Mouse (Mus musculus) kidney, adult 8-10 months (tissue): ENCODE measurements around the gene Tnfsf9.

Source experiments
- DNase-seq, 2 experiments: peaks; one replicate each; pipeline ENCODE4 v3.0.0; 2022

The Tnfsf9 gene

DNA sequence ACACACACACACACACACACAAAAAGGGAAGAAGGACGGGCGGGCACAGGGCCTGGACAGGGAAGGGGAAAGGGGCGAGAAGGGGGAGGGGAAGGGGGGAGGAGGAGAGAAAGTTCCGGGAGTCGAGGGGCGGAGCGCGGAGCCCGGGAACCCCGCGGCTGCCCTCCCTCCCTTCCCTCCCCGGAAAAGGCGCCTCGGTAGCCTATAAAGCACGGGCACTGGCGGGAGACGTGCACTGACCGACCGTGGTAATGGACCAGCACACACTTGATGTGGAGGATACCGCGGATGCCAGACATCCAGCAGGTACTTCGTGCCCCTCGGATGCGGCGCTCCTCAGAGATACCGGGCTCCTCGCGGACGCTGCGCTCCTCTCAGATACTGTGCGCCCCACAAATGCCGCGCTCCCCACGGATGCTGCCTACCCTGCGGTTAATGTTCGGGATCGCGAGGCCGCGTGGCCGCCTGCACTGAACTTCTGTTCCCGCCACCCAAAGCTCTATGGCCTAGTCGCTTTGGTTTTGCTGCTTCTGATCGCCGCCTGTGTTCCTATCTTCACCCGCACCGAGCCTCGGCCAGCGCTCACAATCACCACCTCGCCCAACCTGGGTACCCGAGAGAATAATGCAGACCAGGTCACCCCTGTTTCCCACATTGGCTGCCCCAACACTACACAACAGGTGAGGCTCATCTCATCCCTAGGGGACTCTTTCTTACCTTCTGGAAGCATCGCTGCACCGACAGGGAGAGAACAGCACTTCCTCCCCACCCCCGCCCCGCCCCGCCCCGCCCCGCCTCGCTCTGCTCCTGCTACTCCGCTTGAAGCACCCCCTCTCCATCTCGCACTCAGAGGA is at the start of gene Tnfsf9:
Tnfsf9 (plus strand) TSS at position 145 of the 854 bp plus-strand sequence.
- DNase-seq: no peak

DNA sequence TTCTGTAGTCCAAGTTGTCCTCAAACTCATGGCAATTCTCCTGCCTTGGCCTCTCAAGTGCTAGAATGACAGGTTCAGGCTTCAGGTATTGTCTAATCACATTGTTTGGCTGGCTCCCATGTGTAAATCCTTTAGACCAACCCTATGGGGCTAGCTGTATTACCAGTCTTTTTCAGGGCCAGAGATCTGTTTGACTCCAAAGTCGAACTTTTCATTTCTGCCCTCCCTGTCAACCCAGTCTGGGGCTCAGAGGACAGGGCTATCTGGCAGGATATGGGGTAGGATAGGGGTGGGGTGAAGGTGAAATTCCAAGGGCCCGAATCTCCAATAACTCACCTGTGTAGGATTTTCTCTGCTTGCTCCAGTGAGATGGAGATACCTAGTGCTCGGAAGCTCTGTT is 48.9 kb upstream of the Tnfsf9 start:
- no peak for DNase-seq

DNA sequence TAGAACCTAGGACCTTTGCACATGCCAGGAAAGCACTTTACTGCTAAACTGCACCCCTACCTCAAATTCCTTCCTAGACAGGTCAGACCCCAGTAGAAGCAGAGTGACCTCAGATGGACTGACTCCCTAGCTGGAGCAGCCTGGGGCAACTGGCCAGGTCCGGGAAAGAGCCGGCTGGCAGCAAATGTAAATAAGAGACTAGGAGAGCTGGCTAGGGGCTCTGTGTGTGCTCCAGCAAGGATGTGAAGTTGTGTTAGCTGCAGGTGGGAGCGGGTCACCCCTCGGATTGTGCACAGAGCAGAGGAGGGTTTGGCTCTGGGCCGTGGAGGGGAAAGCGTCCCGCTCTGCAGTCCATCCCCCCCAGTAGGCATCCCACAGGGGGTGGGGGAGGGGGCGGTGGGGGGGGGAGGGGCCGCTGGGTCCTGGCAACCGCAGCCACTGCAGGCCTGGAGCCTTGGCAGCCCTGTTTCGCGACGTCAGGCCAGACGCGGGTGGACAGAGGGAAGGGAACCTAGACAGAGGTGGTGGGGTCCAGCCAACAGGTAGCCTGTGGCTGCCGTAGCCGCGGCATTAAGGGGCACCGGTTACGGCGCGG is 46.1 kb upstream of the Tnfsf9 start, which contains the start of gene Crb3:
Crb3 (plus strand) TSS at position 215 of the 595 bp plus-strand sequence.
- peak; percentile 41 to 43 for DNase-seq

DNA sequence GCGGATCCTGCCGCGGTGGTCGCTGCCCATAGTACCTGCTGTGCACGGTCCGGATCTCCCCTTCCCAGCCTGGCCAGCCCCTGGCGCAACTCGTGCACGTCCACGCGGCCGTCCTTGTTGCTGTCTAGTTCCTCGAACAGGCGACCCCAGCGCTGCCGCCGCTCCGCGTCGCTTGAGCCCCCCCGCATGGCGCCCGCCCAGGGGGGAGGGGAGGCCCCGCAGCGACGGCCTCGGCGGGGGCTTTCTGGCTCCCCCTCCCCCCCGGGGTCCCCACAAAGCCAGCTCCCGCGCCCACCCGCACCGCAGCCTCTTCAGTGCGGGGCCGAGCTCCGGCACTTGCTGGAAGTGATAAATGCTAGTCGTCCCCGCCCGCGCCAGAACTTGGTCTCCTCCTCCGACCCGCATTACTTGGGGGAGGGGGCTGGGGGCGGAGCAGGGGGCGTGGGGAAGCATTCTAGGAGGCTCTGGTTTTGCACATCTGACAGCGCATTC is 45.6 kb upstream of the Tnfsf9 start, which contains the start of gene Slc25a23:
Slc25a23 (minus strand) TSS at position 378 of the 492 bp plus-strand sequence.
- peak; percentile 63 to 71 for DNase-seq

GRCm38 (mm10) chr17:57060231-57060801 is 44.8 kb upstream of the Tnfsf9 start:
- peak; percentile 97 to 98 for DNase-seq

- peak; percentile 23 to 30 for DNase-seq
These were observed 44.1 kb upstream of the Tnfsf9 start for GRCm38 (mm10) chr17:57061069-57061468.

DNA sequence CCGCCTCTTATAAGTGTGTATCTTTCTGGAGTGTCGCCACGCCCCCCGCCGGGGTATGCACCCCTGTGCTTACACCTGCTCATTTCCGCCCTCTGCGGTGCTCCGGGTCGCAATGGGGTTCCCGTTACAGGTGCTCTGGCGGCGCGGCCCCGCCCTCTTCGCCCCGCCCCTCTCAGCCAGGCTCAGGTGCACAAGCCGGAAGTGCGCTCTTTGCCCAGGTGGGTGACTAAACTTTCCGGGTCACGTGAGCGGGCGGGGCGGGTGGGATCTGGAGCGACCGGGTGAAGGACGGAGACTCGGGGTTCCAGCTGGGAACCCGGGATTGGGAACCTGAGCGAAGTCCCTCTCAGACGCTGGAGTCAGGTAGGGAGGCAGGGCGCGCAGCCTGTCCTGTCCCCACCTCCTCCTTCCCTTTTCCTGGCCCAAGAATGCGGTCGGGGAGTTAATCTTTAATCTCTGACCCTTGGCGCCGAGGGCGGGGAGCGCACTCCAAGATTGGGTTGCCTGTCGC is 43.1 kb upstream of the Tnfsf9 start:
- peak; percentile 88 to 89 for DNase-seq

GRCm38 (mm10) chr17:57062548-57062947 is 42.6 kb upstream of the Tnfsf9 start:
- DNase-seq: peak in 1 of 2 experiments; percentile 45

GRCm38 (mm10) chr17:57063031-57063430 is 42.1 kb upstream of the Tnfsf9 start:
- DNase-seq: peak; percentile 31 to 43

- DNase-seq: no peak
These were observed 38.2 kb upstream of the Tnfsf9 start for GRCm38 (mm10) chr17:57066908-57067307.

DNA sequence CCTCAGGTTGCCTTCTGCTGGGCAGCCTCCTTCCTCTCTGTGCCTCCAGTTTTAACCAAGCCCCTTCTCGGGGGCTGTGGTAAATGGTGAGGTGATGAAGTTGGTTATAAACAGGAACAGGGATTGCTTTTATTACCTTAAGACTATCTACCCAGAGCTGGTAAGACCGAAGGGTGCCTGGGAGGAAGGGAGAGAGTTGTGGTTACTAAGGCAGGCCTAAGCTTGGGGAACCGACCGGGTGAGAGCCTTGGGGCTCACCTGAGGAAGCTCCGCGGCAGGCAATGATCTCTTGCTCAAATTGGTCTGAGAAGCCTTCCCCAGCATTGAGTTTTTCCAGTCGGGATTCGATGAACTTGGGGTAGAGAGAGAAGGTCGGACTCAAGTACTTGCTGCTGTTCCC is 34.9 kb upstream of the Tnfsf9 start:
- no peak for DNase-seq

- DNase-seq: peak; percentile 35 to 39
These were observed 34.4 kb upstream of the Tnfsf9 start for GRCm38 (mm10) chr17:57070699-57071098.

- no peak for DNase-seq
These were observed 28.2 kb upstream of the Tnfsf9 start for GRCm38 (mm10) chr17:57076916-57077315.

GRCm38 (mm10) chr17:57078336-57078735 is 26.8 kb upstream of the Tnfsf9 start, which contains the start of gene Dennd1c:
TSS of gene Dennd1c (minus strand) at chr17:57078514.
- no peak for DNase-seq

DNA sequence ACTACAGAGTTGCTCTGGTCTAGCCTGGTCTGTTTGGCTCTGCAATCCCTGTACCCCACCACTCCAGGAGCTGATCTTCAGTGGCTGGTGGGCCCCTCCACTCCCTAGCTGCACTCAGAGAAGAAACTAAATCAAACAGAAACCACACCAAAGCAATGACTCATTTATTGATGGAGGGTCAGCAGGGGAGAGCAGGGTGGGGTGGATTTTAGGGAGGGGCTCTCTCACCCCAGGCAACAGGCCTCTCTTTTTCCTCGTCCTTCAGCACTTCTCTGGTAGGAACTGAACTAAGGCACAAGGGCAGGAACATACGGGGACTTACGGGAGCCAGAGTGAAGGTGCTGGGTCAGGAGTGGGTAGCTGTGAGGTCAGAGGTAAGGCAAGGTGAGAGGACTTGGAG is 25.2 kb upstream of the Tnfsf9 start:
- DNase-seq: no peak

DNA sequence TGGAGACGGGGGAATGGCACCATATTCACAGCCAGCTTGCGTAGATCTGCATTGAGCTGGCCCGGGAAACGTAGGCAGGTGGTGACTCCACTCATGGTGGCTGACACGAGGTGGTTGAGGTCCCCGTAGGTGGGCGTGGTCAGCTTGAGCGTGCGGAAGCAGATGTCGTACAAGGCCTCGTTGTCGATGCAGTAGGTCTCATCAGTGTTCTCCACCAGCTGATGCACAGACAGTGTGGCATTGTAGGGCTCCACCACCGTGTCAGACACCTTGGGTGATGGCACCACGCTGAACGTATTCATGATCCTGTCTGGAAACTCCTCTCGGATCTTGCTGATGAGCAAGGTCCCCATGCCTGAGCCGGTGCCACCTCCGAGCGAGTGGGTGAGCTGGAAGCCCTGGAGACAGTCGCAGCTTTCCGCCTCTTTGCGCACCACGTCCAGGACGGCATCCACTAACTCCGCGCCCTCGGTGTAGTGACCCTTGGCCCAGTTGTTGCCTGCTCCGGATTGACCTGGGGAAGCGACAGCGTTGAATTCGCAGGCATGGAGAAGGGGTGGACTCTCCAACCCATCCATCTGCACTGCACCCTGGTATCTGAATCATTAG is 23.8 kb upstream of the Tnfsf9 start:
- no peak for DNase-seq

DNA sequence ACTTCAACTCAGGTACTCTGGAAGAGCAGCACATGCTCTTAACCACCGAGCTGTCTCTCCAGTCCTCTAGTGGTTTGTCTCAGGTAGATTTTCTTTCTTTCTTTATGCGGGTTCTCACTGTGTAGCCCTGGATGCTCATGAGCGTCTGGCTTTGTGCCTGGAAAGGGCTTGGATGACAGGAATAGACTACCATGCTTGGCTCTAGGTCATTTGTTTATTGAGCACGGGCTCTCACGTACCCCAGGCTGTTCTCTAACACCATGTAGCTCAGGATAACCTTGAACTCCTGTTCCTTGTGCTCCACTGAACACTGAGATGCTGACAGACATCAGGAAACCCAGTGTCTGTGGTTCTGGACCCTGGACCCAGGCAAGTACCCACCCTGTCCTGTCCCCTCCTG is 22.6 kb upstream of the Tnfsf9 start:
- DNase-seq: no peak

- no peak for DNase-seq
These were observed 19.0 kb upstream of the Tnfsf9 start for GRCm38 (mm10) chr17:57085970-57086757.

- no peak for DNase-seq
These were observed 17.9 kb upstream of the Tnfsf9 start, which contains the start of gene Tubb4a for GRCm38 (mm10) chr17:57087049-57087832. TSS of gene Tubb4a (minus strand) at chr17:57087782.

- no peak for DNase-seq
These were observed 10.9 kb upstream of the Tnfsf9 start for GRCm38 (mm10) chr17:57094222-57094621.
